Mouse (Mus musculus): Measurements from ENCODE around the gene Ski. TPM values are rescaled to one million over a fixed set of nuclear protein-coding genes. Genes with fewer than 3 reads are reported as not detected.

Gene Ski
- total RNA-seq, 2 experiments from 2014 or later: 119 to 129 TPM

- DNase-seq (ENCODE audit: extremely low spot score in 1 of 2, low spot score in 1 of 2): no peak
These were observed 104.9 kb downstream of the Ski start for GRCm38 (mm10) chr4:155117396-155117978.

GRCm38 (mm10) chr4:155116607-155117006 lies 105.8 kb downstream of the Ski start:
- no peak for DNase-seq (ENCODE audit: extremely low spot score in 1 of 2, low spot score in 1 of 2)

DNA sequence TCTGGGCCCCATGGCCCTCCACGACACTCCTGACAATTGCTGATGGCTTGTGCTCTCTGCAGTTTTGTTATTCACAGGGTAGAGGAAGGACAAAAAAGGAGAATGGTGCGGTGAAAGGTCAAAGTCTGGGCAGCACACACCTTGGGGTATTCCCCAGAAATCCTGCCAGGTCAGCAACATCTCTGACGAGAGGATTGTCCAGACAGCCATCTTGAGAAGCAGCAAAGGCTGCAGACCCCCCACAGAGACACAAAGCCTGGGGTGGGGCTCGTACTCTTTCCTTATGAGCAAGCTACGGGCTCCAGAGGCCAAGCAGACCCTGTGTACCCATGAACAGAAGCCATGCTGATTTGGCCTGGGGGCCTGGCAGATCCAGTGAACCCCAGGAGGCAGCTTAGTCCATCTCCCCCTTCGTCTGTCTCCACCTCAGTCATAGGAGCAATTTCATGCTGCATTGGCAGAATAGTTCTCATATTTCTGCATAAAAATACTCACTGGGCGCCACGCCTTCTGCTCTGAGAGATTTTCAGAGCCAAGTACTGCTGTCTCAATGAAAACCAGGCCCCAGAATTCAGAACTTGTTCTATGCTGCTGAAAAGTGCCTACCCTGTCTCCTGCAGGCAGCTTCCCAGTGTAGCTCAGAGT lies 108.5 kb downstream of the Ski start:
- DNase-seq (ENCODE audit: extremely low spot score in 1 of 2, low spot score in 1 of 2): no peak

DNA sequence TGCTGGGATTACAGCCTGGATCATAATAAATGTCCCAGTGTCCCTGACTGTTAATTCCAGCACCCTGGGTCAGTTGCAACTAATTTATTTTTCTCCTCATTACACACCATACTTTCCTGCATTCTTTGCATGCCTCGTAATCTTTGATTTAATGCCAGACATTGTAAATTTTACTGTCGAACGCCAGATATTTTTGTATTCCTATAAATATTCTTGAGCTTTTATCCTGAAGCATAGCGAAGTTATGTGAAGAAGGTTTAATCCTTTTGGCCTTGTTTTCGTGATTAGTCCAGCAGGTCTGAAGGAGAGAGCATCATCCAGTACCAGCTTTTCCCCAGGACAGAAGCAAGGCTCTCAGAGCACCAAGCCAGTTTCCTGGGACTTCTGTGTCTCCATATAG lies 112.9 kb downstream of the Ski start:
- no peak for DNase-seq (ENCODE audit: extremely low spot score in 1 of 2, low spot score in 1 of 2)

- DNase-seq (ENCODE audit: extremely low spot score in 1 of 2, low spot score in 1 of 2): no peak
These were observed 114.5 kb downstream of the Ski start for GRCm38 (mm10) chr4:155107886-155108285.

Other genes starting within 250 kb of the Ski start
- 10 to 100 TPM; 91.4 to 98.9 TPM for gene Plch2, start 165.8 kb downstream of the Ski start, total RNA-seq (2021)
- 10 to 100 TPM; 21.6 to 26.5 TPM for gene Pex10, start 155.6 kb downstream of the Ski start, total RNA-seq (2021)
- 10 to 100 TPM; 62.2 to 67.3 TPM for gene Rer1, start 136.2 kb downstream of the Ski start, total RNA-seq (2021)
- gene Morn1, start 136.0 kb downstream of the Ski start, total RNA-seq (2021): 10 to 100 TPM; 11.2 to 17.3 TPM
- 10 to 100 TPM; 29.2 to 36.6 TPM for gene Faap20, start 27.2 kb upstream of the Ski start, total RNA-seq (2021)
- 100 to 1,000 TPM; 161 to 170 TPM for gene Prkcz, start 138.8 kb upstream of the Ski start, total RNA-seq (2021)
- 10 to 100 TPM; 19.7 to 22.2 TPM for gene Gabrd, start 175.5 kb upstream of the Ski start, total RNA-seq (2021)
- 10 to 100 TPM in 1 of 2 experiments, 1 to 10 TPM in 1; 9.2 to 11.4 TPM for gene Cfap74, start 186.6 kb upstream of the Ski start, total RNA-seq (2021)
- 1 to 10 TPM; 3.0 to 5.6 TPM for gene Tmem52, start 246.5 kb upstream of the Ski start, total RNA-seq (2021)

Measured in layer of hippocampus, postnatal 25 days (tissue).